Mouse (Mus musculus) liver, adult 2 months (tissue): Measurements from ENCODE around the gene Cdc42.

Experiments used
- CTCF ChIP-seq: fragments of 200-500 bp; IDR thresholded peaks from 2 replicates; pipeline ENCODE4 v1.5.1; 2011; ENCODE audit warnings: low read depth, low read length, control low read depth
- POLR2A ChIP-seq: fragments of 200-500 bp; IDR thresholded peaks from 2 replicates; pipeline ENCODE4 v1.6.1; 2011; ENCODE audit warnings: low read length, control low read depth; ENCODE audit not compliant: insufficient read depth; ENCODE audit errors: extremely low read depth

DNA sequence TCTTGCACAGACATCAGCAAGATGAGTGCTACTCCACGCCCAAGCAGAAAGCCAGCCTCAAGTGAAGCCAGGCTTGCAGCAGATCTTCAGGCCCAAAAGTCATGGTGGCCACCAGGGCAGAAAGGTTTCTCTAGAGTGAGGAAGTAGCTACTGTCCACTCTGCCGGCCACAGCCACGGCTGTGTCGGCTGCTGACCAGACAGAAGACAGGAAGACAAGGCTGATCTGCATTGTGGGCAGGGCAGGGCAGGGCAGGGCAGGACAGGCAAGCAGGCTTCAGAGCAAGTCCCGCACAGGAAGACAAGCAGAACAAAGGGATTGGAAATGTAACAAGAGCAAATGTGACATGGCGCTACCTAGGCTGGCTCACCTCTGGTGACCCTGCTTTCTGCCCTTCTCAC, 16.2 kb upstream of the Cdc42 start:
- TF ChIP-seq CTCF (no peak), POLR2A (no peak)
